Comparison of ENCODE assay signal across 8 mouse cellular contexts in the genomic region with DNA sequence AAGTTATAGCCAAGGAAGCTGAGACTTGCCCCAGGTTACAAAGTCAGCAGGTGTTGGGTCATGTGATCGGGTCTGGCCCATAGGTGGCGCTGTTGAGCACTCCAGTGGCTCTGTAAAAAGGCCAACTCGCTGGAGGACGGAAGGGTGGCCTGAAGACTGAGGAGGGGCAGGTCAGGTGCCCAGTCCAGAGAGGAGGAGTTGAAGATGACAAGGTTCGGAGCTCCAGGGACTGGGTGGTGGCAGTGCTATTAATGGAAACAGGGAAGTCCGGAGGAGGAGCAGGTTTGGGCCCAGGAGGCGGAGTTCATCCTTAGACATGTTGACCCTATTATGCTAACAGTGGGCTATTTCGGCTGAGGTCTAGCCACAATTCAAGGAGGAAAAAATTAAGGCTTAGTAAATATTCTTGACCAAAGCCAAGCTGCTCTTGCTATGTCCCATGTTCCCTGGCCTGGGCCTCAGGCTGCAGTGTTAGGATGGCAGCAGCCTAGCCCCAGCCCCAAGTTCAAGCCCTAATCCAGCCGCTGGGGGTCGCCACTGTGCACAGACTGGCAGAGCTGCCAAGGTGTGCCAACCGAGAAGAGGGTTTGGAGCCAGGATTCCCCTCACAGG.
A peak's percentile ranks its signal among the peaks of the same experiment; 100 is the strongest.
DNase-seq lines count a peak whose midpoint lies in the region; ATAC-seq and TF ChIP-seq lines count a peak whose summit lies in the region.

No protein-coding gene starts in this region.

- peaks cover 34% of the 10 kb centered on the region for H3K4me1 ChIP-seq in bone marrow macrophage, adult 2 months (ENCODE audit: control insufficient read depth, insufficient read depth, low read length)
- no peaks in the 10 kb centered on the region for H3K4me1 ChIP-seq in embryonic fibroblast, embryonic 13.5 days (ENCODE audit: control insufficient read depth, insufficient read depth, low read length)
- peaks cover 66% of the 10 kb centered on the region for H3K4me1 ChIP-seq in heart, embryonic 13.5 days
- H3K4me1 ChIP-seq in kidney, embryonic 16.5 days (ENCODE audit: insufficient read depth, low read length) = peaks cover 43% of the 10 kb centered on the region
- H3K4me1 ChIP-seq in liver, adult 2 months (ENCODE audit: control insufficient read depth, insufficient read depth, low read length) = peaks cover 12% of the 10 kb centered on the region

- no peak for TF ChIP-seq POLR2A in bone marrow macrophage, adult 2 months (IDR thresholded peaks at IDR 0.05; ENCODE audit: borderline replicate concordance, low read depth, low read length)
- no peak for TF ChIP-seq POLR2A in embryonic fibroblast, embryonic 13.5 days (IDR thresholded peaks at IDR 0.05; ENCODE audit: low read depth, low read length)
- no peak; the same call in 1 of the 2 replicates for TF ChIP-seq POLR2A in liver, adult 2 months (IDR thresholded peaks at IDR 0.05; ENCODE audit: extremely low read depth, insufficient read depth, low read length)

- H3K27me3 ChIP-seq in C2C12 (ENCODE audit: control insufficient read depth, insufficient read depth, insufficient read length) = no peaks in the 10 kb centered on the region
- H3K27me3 ChIP-seq in heart, embryonic 13.5 days (replicated peaks) = no peaks in the 10 kb centered on the region
- H3K27me3 ChIP-seq in kidney, embryonic 16.5 days (ENCODE audit: insufficient read depth, low read length) = no peaks in the 10 kb centered on the region
- H3K27me3 ChIP-seq in liver, adult 2 months (ENCODE audit: control insufficient read depth, insufficient read depth, low read length) = no peaks in the 10 kb centered on the region

- peak; percentile 35 for ATAC-seq in heart, embryonic 13.5 days (ENCODE audit: extremely low read depth, insufficient number of reproducible peaks, low FRiP score, low TSS enrichment)
- peak; percentile 53 for ATAC-seq in kidney, embryonic 16.5 days (ENCODE audit: low FRiP score, low TSS enrichment)

- H3K9ac ChIP-seq in heart, embryonic 13.5 days = peak overlapping the region; percentile 66
- no peak overlapping the region for H3K9ac ChIP-seq in kidney, embryonic 16.5 days (replicated peaks; ENCODE audit: low read length)
- peak overlapping the region; percentile 65 for H3K9ac ChIP-seq in liver, adult 2 months (ENCODE audit: low read depth, low read length)

- 14% methylated on average over 11 of the region's 11 CpGs for WGBS in heart, embryonic 13.5 days
- WGBS in kidney, embryonic 16.5 days = 17% methylated on average over 11 of the region's 11 CpGs
- WGBS in liver, adult 2 months = 4% methylated on average over 11 of the region's 11 CpGs

- TF ChIP-seq CTCF in C2C12 (IDR thresholded peaks at IDR 0.05; ENCODE audit: control insufficient read depth, insufficient read depth, insufficient read length) = peak; percentile 88
- peak; percentile 81 for TF ChIP-seq CTCF in bone marrow macrophage, adult 2 months (IDR thresholded peaks at IDR 0.05; ENCODE audit: low read depth, low read length)
- peak; percentile 83 for TF ChIP-seq CTCF in embryonic fibroblast, embryonic 13.5 days (IDR thresholded peaks at IDR 0.05; ENCODE audit: borderline replicate concordance, insufficient read depth, low read length)
- peak; percentile 97 for TF ChIP-seq CTCF in liver, adult 2 months (IDR thresholded peaks at IDR 0.05; ENCODE audit: low read depth, low read length)

- no peaks in the 10 kb centered on the region for H3K36me3 ChIP-seq in C2C12 (ENCODE audit: control insufficient read depth, insufficient read depth)
- no peaks in the 10 kb centered on the region for H3K36me3 ChIP-seq in heart, embryonic 13.5 days
- no peaks in the 10 kb centered on the region for H3K36me3 ChIP-seq in kidney, embryonic 16.5 days (ENCODE audit: insufficient read depth, low read length)
- peaks cover 2% of the 10 kb centered on the region for H3K36me3 ChIP-seq in liver, adult 2 months (ENCODE audit: control insufficient read depth, insufficient read depth, low read length)

- peak; percentile 95 for DNase-seq in liver, adult 2 months (ENCODE audit: extremely low read depth, low read depth, low spot score)
- peak; percentile 64 to 74 for DNase-seq in monocyte, adult 2 months (ENCODE audit: low read depth in 1 of 2, low spot score in 2 of 2)
- peak; percentile 67 to 81 for DNase-seq in spleen, postnatal 14 days (ENCODE audit: low spot score in 2 of 2)

- H3K4me2 ChIP-seq in heart, embryonic 13.5 days = peak overlapping the region; percentile 46
- peak overlapping the region; percentile 3; the same call in 1 of the 2 replicates for H3K4me2 ChIP-seq in kidney, embryonic 16.5 days (replicated peaks; ENCODE audit: low read depth, low read length)

- no peak overlapping the region for H3ac ChIP-seq in C2C12 (ENCODE audit: control insufficient read depth, insufficient read length, low read depth)

- no peak overlapping the region for H3K4me3 ChIP-seq in C2C12 (ENCODE audit: insufficient read depth, poor library complexity, severe bottlenecking)
- H3K4me3 ChIP-seq in bone marrow macrophage, adult 2 months (ENCODE audit: insufficient read depth, low read length) = 0 out of 2 replicates have a peak overlapping the region, but pooled peaks have one; percentile 3
- no peak overlapping the region for H3K4me3 ChIP-seq in embryonic fibroblast, embryonic 13.5 days (ENCODE audit: insufficient read depth, low read length)
- H3K4me3 ChIP-seq in heart, embryonic 13.5 days = peak overlapping the region; percentile 21; the same call in 1 of the 2 replicates
- H3K4me3 ChIP-seq in kidney, embryonic 16.5 days (ENCODE audit: low read length) = no peak overlapping the region
- H3K4me3 ChIP-seq in liver, adult 2 months (ENCODE audit: insufficient read depth, low read depth, low read length) = peak overlapping the region; percentile 6; the same call in 1 of the 2 replicates

- no peaks in the 10 kb centered on the region for H3K79me3 ChIP-seq in C2C12 (ENCODE audit: low read depth)

- no peaks in the 10 kb centered on the region for H3K79me2 ChIP-seq in C2C12 (ENCODE audit: control insufficient read depth, insufficient read depth)
- H3K79me2 ChIP-seq in liver, adult 2 months (ENCODE audit: control insufficient read depth, insufficient read depth, low read length) = no peaks in the 10 kb centered on the region

- H3K9me3 ChIP-seq in heart, embryonic 13.5 days = no peaks in the 10 kb centered on the region
- no peaks in the 10 kb centered on the region for H3K9me3 ChIP-seq in kidney, embryonic 16.5 days (ENCODE audit: low read length)

- peak overlapping the region; percentile 89 for H3K27ac ChIP-seq in bone marrow macrophage, adult 2 months (ENCODE audit: insufficient read depth, low read depth, low read length)
- no peak overlapping the region for H3K27ac ChIP-seq in embryonic fibroblast, embryonic 13.5 days (ENCODE audit: insufficient read depth, low read length)
- H3K27ac ChIP-seq in heart, embryonic 13.5 days (replicated peaks) = peak overlapping the region; percentile 96
- H3K27ac ChIP-seq in kidney, embryonic 16.5 days (ENCODE audit: low read length) = peak overlapping the region; percentile 54
- peak overlapping the region; percentile 97 for H3K27ac ChIP-seq in liver, adult 2 months (replicated peaks; ENCODE audit: insufficient read depth, low read depth, low read length)

TF ChIP-seq in C2C12, 6 proteins besides CTCF, POLR2A, EP300 and RAD21:
- peak; percentile 89 for TF ChIP-seq USF1 (IDR thresholded peaks at IDR 0.05; ENCODE audit: low read depth)
- TF ChIP-seq MYOD1 (IDR thresholded peaks at IDR 0.05; ENCODE audit: control insufficient read depth, insufficient read length, low read depth) = no peak
- no peak for TF ChIP-seq CEBPB (IDR thresholded peaks at IDR 0.05; ENCODE audit: low read depth)

Comparison
In these comparisons a context has a peak if more than half of its experiments do, and no peak if none do; other contexts are left out.
1. H3K4me3 ChIP-seq: peak in bone marrow macrophage, adult 2 months (single experiment), heart, embryonic 13.5 days (single experiment) and liver, adult 2 months (single experiment); none in C2C12 (single experiment), embryonic fibroblast, embryonic 13.5 days (single experiment) and kidney, embryonic 16.5 days (single experiment).
2. Peak in every context shown above with its lines, with median percentiles within 50 percentile points of each other: CTCF ChIP-seq and DNase-seq.